Mouse (Mus musculus) megakaryocyte, embryonic 14.5 days (primary cell): Measurements from ENCODE around the gene Lingo1.

Experiments
- FLI1 ChIP-seq: IDR thresholded peaks from 2 replicates; pipeline ENCODE4 v1.6.1; 2012; ENCODE audit warnings: low read length, inconsistent platforms, mixed read lengths
- GATA1 ChIP-seq: IDR thresholded peaks from 3 replicates; pipeline ENCODE4 v1.6.1; 2012; ENCODE audit warnings: mixed read lengths, low read length, inconsistent platforms, borderline replicate concordance

DNA sequence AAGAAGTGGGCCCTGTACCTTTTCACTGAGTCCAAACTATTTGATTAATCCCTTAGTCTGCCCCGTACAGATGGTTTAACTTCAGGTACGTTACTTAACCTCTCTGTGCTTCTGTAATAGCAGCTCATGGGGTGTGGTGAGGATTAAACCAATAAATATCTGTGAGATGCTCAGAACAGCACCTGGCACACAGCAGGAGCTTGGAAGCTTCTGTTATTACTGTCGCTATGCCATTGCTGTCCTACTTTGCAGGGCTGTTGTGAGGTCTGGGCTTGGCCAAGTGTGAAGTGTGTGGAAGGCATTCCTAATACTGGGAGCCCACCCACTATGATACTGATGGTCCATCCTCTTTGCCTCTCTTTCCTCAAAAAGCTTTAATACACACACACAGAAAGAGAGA lies 80.2 kb downstream of the Lingo1 start:
- TF ChIP-seq GATA1 (no peak), FLI1 (no peak)
